Mouse (Mus musculus): ENCODE data around the gene Depp1. TPM values are rescaled to one million over a fixed set of nuclear protein-coding genes. Genes with fewer than 3 reads are reported as not detected.

The Depp1 gene
- polyA plus RNA-seq, 1 experiment from 2014 or later, result 54.2 TPM

GRCm38 (mm10) chr6:116670144-116670543, 19.7 kb downstream of the Depp1 start:
- ATAC-seq (replicated peaks; ENCODE audit: insufficient number of reproducible peaks, insufficient read depth, low FRiP score, low read depth), result no peak
- Histone ChIP-seq H3K27ac (no peak overlapping the region), H3K4me2 (no peak overlapping the region), H3K27me3 (no peaks in the 10 kb centered on the region), H3K36me3 (no peaks in the 10 kb centered on the region), H3K4me1 (replicated peaks) (peaks cover 53% of the 10 kb centered on the region), H3K9ac (no peak overlapping the region), H3K9me3 (replicated peaks) (no peaks in the 10 kb centered on the region), H3K4me3 (no peak overlapping the region)
- 54% methylated on average over 6 of the region's 6 CpGs for whole genome bisulfite sequencing

GRCm38 (mm10) chr6:116671031-116671430, 20.6 kb downstream of the Depp1 start:
- Histone ChIP-seq H3K9ac (no peak overlapping the region), H3K27me3 (no peaks in the 10 kb centered on the region), H3K4me3 (no peak overlapping the region), H3K4me2 (no peak overlapping the region), H3K9me3 (replicated peaks) (no peaks in the 10 kb centered on the region), H3K4me1 (replicated peaks) (peaks cover 47% of the 10 kb centered on the region), H3K36me3 (no peaks in the 10 kb centered on the region), H3K27ac (no peak overlapping the region)
- ATAC-seq (replicated peaks; ENCODE audit: insufficient number of reproducible peaks, insufficient read depth, low FRiP score, low read depth), result no peak
- WGBS, result 17% methylated on average over 5 of the region's 5 CpGs

GRCm38 (mm10) chr6:116671768-116672167, 21.4 kb downstream of the Depp1 start:
- Histone ChIP-seq H3K27me3 (no peaks in the 10 kb centered on the region), H3K36me3 (no peaks in the 10 kb centered on the region), H3K4me3 (no peak overlapping the region), H3K4me1 (replicated peaks) (peaks cover 54% of the 10 kb centered on the region), H3K9me3 (replicated peaks) (no peaks in the 10 kb centered on the region), H3K9ac (no peak overlapping the region), H3K4me2 (no peak overlapping the region), H3K27ac (no peak overlapping the region)
- WGBS, result 85% methylated on average over 4 of the region's 4 CpGs
- no peak for ATAC-seq (replicated peaks; ENCODE audit: insufficient number of reproducible peaks, insufficient read depth, low FRiP score, low read depth)

GRCm38 (mm10) chr6:116672349-116672748, 21.9 kb downstream of the Depp1 start:
- peak overlapping the region; percentile 94; the same call in 1 of the 2 replicates for H3K4me2 ChIP-seq
- H3K4me1 ChIP-seq (replicated peaks), result peaks cover 55% of the 10 kb centered on the region
- WGBS, result 61% methylated on average over 5 of the region's 5 CpGs

GRCm38 (mm10) chr6:116673471-116674282, 23.3 kb downstream of the Depp1 start, which contains the start of gene Rassf4:
Rassf4 (minus strand) TSS chr6:116673952.
- under 1% methylated on average over 44 of the region's 44 CpGs for WGBS
- Histone ChIP-seq H3K9me3 (replicated peaks) (no peaks in the 10 kb centered on the region), H3K27ac (peak within 1 kb of the TSS; percentile 78), H3K4me3 (peak within 1 kb of the TSS; percentile 59), H3K9ac (peak within 1 kb of the TSS; percentile 58), H3K4me1 (replicated peaks) (peaks cover 55% of the 10 kb centered on the region), H3K36me3 (no peaks in the 10 kb centered on the region), H3K27me3 (no peaks in the 10 kb centered on the region), H3K4me2 (peak within 1 kb of the TSS; percentile 94)
- ATAC-seq (replicated peaks; ENCODE audit: insufficient number of reproducible peaks, insufficient read depth, low FRiP score, low read depth), result peak; percentile 83

More at GRCm38 (mm10) chr6:116672349-116672748, 21.9 kb downstream of the Depp1 start:
- Histone ChIP-seq H3K9ac (no peak overlapping the region), H3K9me3 (replicated peaks) (no peaks in the 10 kb centered on the region), H3K27me3 (no peaks in the 10 kb centered on the region), H3K27ac (no peak overlapping the region), H3K36me3 (no peaks in the 10 kb centered on the region), H3K4me3 (no peak overlapping the region)
- no peak for ATAC-seq (replicated peaks; ENCODE audit: insufficient number of reproducible peaks, insufficient read depth, low FRiP score, low read depth)

GRCm38 (mm10) chr6:116674283-116674886, 24.0 kb downstream of the Depp1 start:
- H3K27ac ChIP-seq, result peak overlapping the region; percentile 78
- peak overlapping the region; percentile 59 for H3K4me3 ChIP-seq
- H3K4me1 ChIP-seq (replicated peaks), result peaks cover 55% of the 10 kb centered on the region
- 24% methylated on average over 16 of the region's 16 CpGs for WGBS
- no peaks in the 10 kb centered on the region for H3K9me3 ChIP-seq (replicated peaks)
- H3K27me3 ChIP-seq, result no peaks in the 10 kb centered on the region
- peak overlapping the region; percentile 58 for H3K9ac ChIP-seq
- no peak for ATAC-seq (replicated peaks; ENCODE audit: insufficient number of reproducible peaks, insufficient read depth, low FRiP score, low read depth)
- H3K36me3 ChIP-seq, result no peaks in the 10 kb centered on the region
- H3K4me2 ChIP-seq, result peak overlapping the region; percentile 94

- Histone ChIP-seq H3K9ac (no peak overlapping the region), H3K27me3 (no peaks in the 10 kb centered on the region), H3K9me3 (replicated peaks) (no peaks in the 10 kb centered on the region), H3K36me3 (no peaks in the 10 kb centered on the region), H3K4me1 (replicated peaks) (peaks cover 49% of the 10 kb centered on the region), H3K27ac (no peak overlapping the region), H3K4me3 (no peak overlapping the region), H3K4me2 (no peak overlapping the region; the same call in 1 of the 2 replicates)
- 44% methylated on average over 10 of the region's 10 CpGs for WGBS
- ATAC-seq (replicated peaks; ENCODE audit: insufficient number of reproducible peaks, insufficient read depth, low FRiP score, low read depth), result no peak
Observed at GRCm38 (mm10) chr6:116676355-116676913, 26.0 kb downstream of the Depp1 start.

- no peak overlapping the region for H3K4me2 ChIP-seq
- 67% methylated on average over 6 of the region's 6 CpGs for WGBS
- no peaks in the 10 kb centered on the region for H3K27me3 ChIP-seq
- no peak overlapping the region for H3K4me3 ChIP-seq
- no peaks in the 10 kb centered on the region for H3K9me3 ChIP-seq (replicated peaks)
- H3K4me1 ChIP-seq (replicated peaks), result peaks cover 42% of the 10 kb centered on the region
- ATAC-seq (replicated peaks; ENCODE audit: insufficient number of reproducible peaks, insufficient read depth, low FRiP score, low read depth), result no peak
- H3K9ac ChIP-seq, result no peak overlapping the region
- H3K27ac ChIP-seq, result no peak overlapping the region
- no peaks in the 10 kb centered on the region for H3K36me3 ChIP-seq
Observed at GRCm38 (mm10) chr6:116677321-116677720, 26.9 kb downstream of the Depp1 start.

- no peak overlapping the region for H3K4me3 ChIP-seq
- no peak overlapping the region for H3K4me2 ChIP-seq
- H3K4me1 ChIP-seq (replicated peaks), result peaks cover 19% of the 10 kb centered on the region
- no peak overlapping the region for H3K27ac ChIP-seq
- no peak for ATAC-seq (replicated peaks; ENCODE audit: insufficient number of reproducible peaks, insufficient read depth, low FRiP score, low read depth)
- H3K36me3 ChIP-seq, result no peaks in the 10 kb centered on the region
- H3K9ac ChIP-seq, result no peak overlapping the region
- no peaks in the 10 kb centered on the region for H3K27me3 ChIP-seq
- H3K9me3 ChIP-seq (replicated peaks), result no peaks in the 10 kb centered on the region
- 30% methylated on average over 5 of the region's 5 CpGs for WGBS
Observed at GRCm38 (mm10) chr6:116679563-116680288, 29.3 kb downstream of the Depp1 start.

GRCm38 (mm10) chr6:116682317-116682716, 31.9 kb downstream of the Depp1 start:
- Histone ChIP-seq H3K9ac (no peak overlapping the region), H3K4me3 (no peak overlapping the region), H3K27ac (no peak overlapping the region), H3K36me3 (no peaks in the 10 kb centered on the region), H3K4me2 (no peak overlapping the region), H3K27me3 (no peaks in the 10 kb centered on the region), H3K9me3 (replicated peaks) (no peaks in the 10 kb centered on the region), H3K4me1 (replicated peaks) (peaks cover 11% of the 10 kb centered on the region)
- no peak for ATAC-seq (replicated peaks; ENCODE audit: insufficient number of reproducible peaks, insufficient read depth, low FRiP score, low read depth)
- 49% methylated on average over 6 of the region's 6 CpGs for WGBS

GRCm38 (mm10) chr6:116693639-116694038, 43.2 kb downstream of the Depp1 start:
- Histone ChIP-seq H3K4me2 (no peak overlapping the region), H3K9me3 (replicated peaks) (no peaks in the 10 kb centered on the region), H3K27ac (no peak overlapping the region), H3K27me3 (0 out of 2 replicates have a peak, but pooled peaks cover 3% of the 10 kb centered on the region), H3K36me3 (no peaks in the 10 kb centered on the region), H3K4me1 (replicated peaks) (no peaks in the 10 kb centered on the region), H3K9ac (no peak overlapping the region), H3K4me3 (no peak overlapping the region)
- 76% methylated on average over 4 of the region's 4 CpGs for WGBS
- ATAC-seq (replicated peaks; ENCODE audit: insufficient number of reproducible peaks, insufficient read depth, low FRiP score, low read depth), result no peak
